Mouse (Mus musculus): ENCODE measurements at regions not wholly inside any gene's neighbourhood (a gene's known extent, or its start where the extent isn't known, plus 50 kb on each side); places are given as distances from the start of the nearest gene placed in this dataset.

GRCm38 (mm10) chr10:53470200-53470599 lies 90.5 kb upstream of the Cep85l start:
- TF ChIP-seq CTCF (IDR thresholded peaks at IDR 0.05; ENCODE audit: low read depth) (no peak), EP300 (IDR thresholded peaks at IDR 0.05; ENCODE audit: low read depth) (no peak)
